Mouse (Mus musculus): ENCODE data around the gene A230072I06Rik. TPM values are rescaled to one million over a fixed set of nuclear protein-coding genes. Genes with fewer than 3 reads are reported as not detected.

A230072I06Rik gene
- polyA plus RNA-seq, 1 experiment from 2014 or later, result not detected

- peaks cover 24% of the 10 kb centered on the region for H3K27me3 ChIP-seq (replicated peaks; ENCODE audit: control insufficient read depth, insufficient read depth, low read length)
- 55% methylated on average over 11 of the region's 11 CpGs for WGBS
- no peak overlapping the region for H3K9ac ChIP-seq (ENCODE audit: low read depth, low read length)
These were observed 35.6 kb downstream of the A230072I06Rik start for GRCm38 (mm10) chr8:12314258-12314657.

GRCm38 (mm10) chr8:12315177-12315576 lies 36.6 kb downstream of the A230072I06Rik start:
- Histone ChIP-seq H3K27me3 (replicated peaks; ENCODE audit: control insufficient read depth, insufficient read depth, low read length) (peaks cover 24% of the 10 kb centered on the region), H3K9me3 (ENCODE audit: control insufficient read depth, low read length) (no peaks in the 10 kb centered on the region), H3K27ac (replicated peaks; ENCODE audit: low read depth, low read length) (no peak overlapping the region), H3K4me3 (ENCODE audit: low read depth, low read length) (no peak overlapping the region), H3K4me2 (ENCODE audit: low read depth, low read length) (no peak overlapping the region), H3K36me3 (ENCODE audit: control insufficient read depth, insufficient read depth, low read length) (no peaks in the 10 kb centered on the region), H3K4me1 (ENCODE audit: control insufficient read depth, insufficient read depth, low read length) (0 out of 2 replicates have a peak, but pooled peaks cover 5% of the 10 kb centered on the region), H3K9ac (ENCODE audit: low read depth, low read length) (no peak overlapping the region)
- 62% methylated on average over 5 of the region's 5 CpGs for WGBS
- ATAC-seq (ENCODE audit: low read depth) (no peak), DNase-seq (ENCODE audit: low spot score) (no peak)

More at GRCm38 (mm10) chr8:12314258-12314657, 35.6 kb downstream of the A230072I06Rik start:
- H3K27ac ChIP-seq (replicated peaks; ENCODE audit: low read depth, low read length), result no peak overlapping the region
- DNase-seq (ENCODE audit: low spot score) (no peak), ATAC-seq (ENCODE audit: low read depth) (no peak)
- no peak overlapping the region for H3K4me3 ChIP-seq (ENCODE audit: low read depth, low read length)
- H3K36me3 ChIP-seq (ENCODE audit: control insufficient read depth, insufficient read depth, low read length), result no peaks in the 10 kb centered on the region
- H3K4me1 ChIP-seq (ENCODE audit: control insufficient read depth, insufficient read depth, low read length), result 0 out of 2 replicates have a peak, but pooled peaks cover under 1% of the 10 kb centered on the region
- H3K9me3 ChIP-seq (ENCODE audit: control insufficient read depth, low read length), result no peaks in the 10 kb centered on the region
- H3K4me2 ChIP-seq (ENCODE audit: low read depth, low read length), result no peak overlapping the region

- Histone ChIP-seq H3K27ac (replicated peaks; ENCODE audit: low read depth, low read length) (no peak overlapping the region), H3K36me3 (ENCODE audit: control insufficient read depth, insufficient read depth, low read length) (no peaks in the 10 kb centered on the region), H3K27me3 (replicated peaks; ENCODE audit: control insufficient read depth, insufficient read depth, low read length) (peaks cover 34% of the 10 kb centered on the region), H3K9me3 (ENCODE audit: control insufficient read depth, low read length) (no peaks in the 10 kb centered on the region), H3K4me3 (ENCODE audit: low read depth, low read length) (no peak overlapping the region), H3K4me2 (ENCODE audit: low read depth, low read length) (no peak overlapping the region), H3K4me1 (ENCODE audit: control insufficient read depth, insufficient read depth, low read length) (peaks cover 9% of the 10 kb centered on the region; the same call in 1 of the 2 replicates), H3K9ac (ENCODE audit: low read depth, low read length) (no peak overlapping the region)
- 54% methylated on average over 11 of the region's 11 CpGs for WGBS
- ATAC-seq (ENCODE audit: low read depth) (peak; percentile 83), DNase-seq (ENCODE audit: low spot score) (peak; percentile 85)
These were observed 41.3 kb downstream of the A230072I06Rik start for GRCm38 (mm10) chr8:12319755-12320455.

GRCm38 (mm10) chr8:12322071-12322470 lies 43.5 kb downstream of the A230072I06Rik start:
- Histone ChIP-seq H3K4me3 (ENCODE audit: low read depth, low read length) (no peak overlapping the region), H3K4me2 (ENCODE audit: low read depth, low read length) (no peak overlapping the region), H3K36me3 (ENCODE audit: control insufficient read depth, insufficient read depth, low read length) (no peaks in the 10 kb centered on the region), H3K27ac (replicated peaks; ENCODE audit: low read depth, low read length) (no peak overlapping the region), H3K9me3 (ENCODE audit: control insufficient read depth, low read length) (no peaks in the 10 kb centered on the region), H3K4me1 (ENCODE audit: control insufficient read depth, insufficient read depth, low read length) (peaks cover 9% of the 10 kb centered on the region; the same call in 1 of the 2 replicates), H3K9ac (ENCODE audit: low read depth, low read length) (no peak overlapping the region), H3K27me3 (replicated peaks; ENCODE audit: control insufficient read depth, insufficient read depth, low read length) (peaks cover 46% of the 10 kb centered on the region)
- WGBS, result 73% methylated on average over 6 of the region's 6 CpGs
- no peak for DNase-seq (ENCODE audit: low spot score)
- no peak for ATAC-seq (ENCODE audit: low read depth)

- no peaks in the 10 kb centered on the region for H3K9me3 ChIP-seq (ENCODE audit: control insufficient read depth, low read length)
- no peak overlapping the region for H3K4me3 ChIP-seq (ENCODE audit: low read depth, low read length)
- peaks cover 9% of the 10 kb centered on the region; the same call in 1 of the 2 replicates for H3K4me1 ChIP-seq (ENCODE audit: control insufficient read depth, insufficient read depth, low read length)
- ATAC-seq (ENCODE audit: low read depth) (no peak), DNase-seq (ENCODE audit: low spot score) (no peak)
- H3K4me2 ChIP-seq (ENCODE audit: low read depth, low read length), result no peak overlapping the region
- H3K36me3 ChIP-seq (ENCODE audit: control insufficient read depth, insufficient read depth, low read length), result no peaks in the 10 kb centered on the region
- no peak overlapping the region for H3K9ac ChIP-seq (ENCODE audit: low read depth, low read length)
- no peak overlapping the region for H3K27ac ChIP-seq (replicated peaks; ENCODE audit: low read depth, low read length)
- WGBS, result 80% methylated on average over 3 of the region's 3 CpGs
- peaks cover 52% of the 10 kb centered on the region for H3K27me3 ChIP-seq (replicated peaks; ENCODE audit: control insufficient read depth, insufficient read depth, low read length)
These were observed 44.6 kb downstream of the A230072I06Rik start for GRCm38 (mm10) chr8:12323238-12323637.

- ATAC-seq (ENCODE audit: low read depth) (no peak), DNase-seq (ENCODE audit: low spot score) (no peak)
- no peaks in the 10 kb centered on the region for H3K9me3 ChIP-seq (ENCODE audit: control insufficient read depth, low read length)
- H3K27ac ChIP-seq (replicated peaks; ENCODE audit: low read depth, low read length), result no peak overlapping the region
- H3K27me3 ChIP-seq (replicated peaks; ENCODE audit: control insufficient read depth, insufficient read depth, low read length), result peaks cover 52% of the 10 kb centered on the region
- WGBS, result 16% methylated on average over 10 of the region's 10 CpGs
- H3K4me3 ChIP-seq (ENCODE audit: low read depth, low read length), result no peak overlapping the region
- H3K4me2 ChIP-seq (ENCODE audit: low read depth, low read length), result no peak overlapping the region
- H3K36me3 ChIP-seq (ENCODE audit: control insufficient read depth, insufficient read depth, low read length), result no peaks in the 10 kb centered on the region
- H3K9ac ChIP-seq (ENCODE audit: low read depth, low read length), result no peak overlapping the region
- peaks cover 5% of the 10 kb centered on the region; the same call in 1 of the 2 replicates for H3K4me1 ChIP-seq (ENCODE audit: control insufficient read depth, insufficient read depth, low read length)
These were observed 45.9 kb downstream of the A230072I06Rik start for GRCm38 (mm10) chr8:12324561-12324960.

GRCm38 (mm10) chr8:12324991-12325601 lies 46.5 kb downstream of the A230072I06Rik start:
- peaks cover 4% of the 10 kb centered on the region; the same call in 1 of the 2 replicates for H3K4me1 ChIP-seq (ENCODE audit: control insufficient read depth, insufficient read depth, low read length)
- no peak overlapping the region for H3K4me2 ChIP-seq (ENCODE audit: low read depth, low read length)
- no peak; the same call in 1 of the 2 replicates for ATAC-seq (ENCODE audit: low read depth)
- H3K27ac ChIP-seq (replicated peaks; ENCODE audit: low read depth, low read length), result no peak overlapping the region
- H3K4me3 ChIP-seq (ENCODE audit: low read depth, low read length), result no peak overlapping the region
- no peaks in the 10 kb centered on the region for H3K9me3 ChIP-seq (ENCODE audit: control insufficient read depth, low read length)
- no peaks in the 10 kb centered on the region for H3K36me3 ChIP-seq (ENCODE audit: control insufficient read depth, insufficient read depth, low read length)
- H3K27me3 ChIP-seq (replicated peaks; ENCODE audit: control insufficient read depth, insufficient read depth, low read length), result peaks cover 52% of the 10 kb centered on the region
- peak; percentile 61 for DNase-seq (ENCODE audit: low spot score)
- 21% methylated on average over 16 of the region's 16 CpGs for WGBS
- no peak overlapping the region for H3K9ac ChIP-seq (ENCODE audit: low read depth, low read length)

- 66% methylated on average over 13 of the region's 13 CpGs for WGBS
These were observed 48.6 kb downstream of the A230072I06Rik start for GRCm38 (mm10) chr8:12327187-12327586.

More at GRCm38 (mm10) chr8:12327187-12327586, 48.6 kb downstream of the A230072I06Rik start:
- Histone ChIP-seq H3K4me3 (ENCODE audit: low read depth, low read length) (no peak overlapping the region), H3K9ac (ENCODE audit: low read depth, low read length) (no peak overlapping the region), H3K27me3 (replicated peaks; ENCODE audit: control insufficient read depth, insufficient read depth, low read length) (peaks cover 49% of the 10 kb centered on the region), H3K9me3 (ENCODE audit: control insufficient read depth, low read length) (no peaks in the 10 kb centered on the region), H3K4me2 (ENCODE audit: low read depth, low read length) (no peak overlapping the region), H3K27ac (replicated peaks; ENCODE audit: low read depth, low read length) (no peak overlapping the region), H3K36me3 (ENCODE audit: control insufficient read depth, insufficient read depth, low read length) (no peaks in the 10 kb centered on the region), H3K4me1 (ENCODE audit: control insufficient read depth, insufficient read depth, low read length) (no peaks in the 10 kb centered on the region)
- DNase-seq (ENCODE audit: low spot score) (no peak), ATAC-seq (ENCODE audit: low read depth) (no peak)

Data from embryonic facial prominence, embryonic 14.5 days (tissue).